Comparison of ENCODE assay signal across 8 mouse cellular contexts in genomic region chr14:11775204-11775603, GRCm38 (mm10).
DNase-seq lines count a peak whose midpoint lies in the region; ATAC-seq and TF ChIP-seq lines count a peak whose summit lies in the region.

No protein-coding gene starts in this region.

- no peaks in the 10 kb centered on the region; the same call in 1 of the 2 replicates for H3K4me1 ChIP-seq in liver, embryonic 16.5 days (ENCODE audit: control insufficient read depth, low read depth, low read length)
- H3K4me1 ChIP-seq in neural tube, embryonic 15.5 days = peaks cover 24% of the 10 kb centered on the region

- no peak for DNase-seq in layer of hippocampus, adult 2 months (ENCODE audit: low spot score in 2 of 2)
- no peak for DNase-seq in layer of hippocampus, adult 9-11 months
- peak; percentile 59 for DNase-seq in embryo, embryonic 10.5 days (ENCODE audit: low spot score)
- DNase-seq in heart, adult 8-10 months (ENCODE audit: low spot score) = peak; percentile 25
- peak; percentile 33 for DNase-seq in kidney, adult 9 months
- DNase-seq in testis, postnatal 10 days (ENCODE audit: low spot score) = no peak

- no peak overlapping the region; the same call in 1 of the 2 replicates for H3K4me3 ChIP-seq in layer of hippocampus, adult 2 months
- no peak overlapping the region for H3K4me3 ChIP-seq in liver, embryonic 16.5 days (ENCODE audit: low read depth, low read length)
- H3K4me3 ChIP-seq in neural tube, embryonic 15.5 days (replicated peaks) = no peak overlapping the region

- H3K9me3 ChIP-seq in liver, embryonic 16.5 days (replicated peaks; ENCODE audit: control insufficient read depth, low read length) = no peaks in the 10 kb centered on the region
- H3K9me3 ChIP-seq in neural tube, embryonic 15.5 days (replicated peaks) = no peaks in the 10 kb centered on the region

- no peak for TF ChIP-seq CTCF in layer of hippocampus, adult 2 months (conservative IDR thresholded peaks at IDR 0.05)

- no peak overlapping the region for H3K4me2 ChIP-seq in liver, embryonic 16.5 days (ENCODE audit: low read depth, low read length)
- peak overlapping the region; percentile 11; the same call in 1 of the 2 replicates for H3K4me2 ChIP-seq in neural tube, embryonic 15.5 days

- no peaks in the 10 kb centered on the region for H3K27me3 ChIP-seq in liver, embryonic 16.5 days (ENCODE audit: control insufficient read depth, insufficient read depth, low read depth, low read length)
- no peaks in the 10 kb centered on the region for H3K27me3 ChIP-seq in neural tube, embryonic 15.5 days (replicated peaks)

- WGBS in liver, embryonic 16.5 days (ENCODE audit: insufficient replicate concordance) = 49% methylated on average over 11 of the region's 11 CpGs
- 18% methylated on average over 11 of the region's 11 CpGs for WGBS in neural tube, embryonic 15.5 days

- no peak overlapping the region for H3K9ac ChIP-seq in liver, embryonic 16.5 days (ENCODE audit: low read depth, low read length)
- no peak overlapping the region for H3K9ac ChIP-seq in neural tube, embryonic 15.5 days (replicated peaks)

- no peaks in the 10 kb centered on the region for H3K36me3 ChIP-seq in liver, embryonic 16.5 days (ENCODE audit: control insufficient read depth, insufficient read depth)
- no peaks in the 10 kb centered on the region for H3K36me3 ChIP-seq in neural tube, embryonic 15.5 days

- peak; percentile 63; the same call in 1 of the 2 replicates for ATAC-seq in liver, embryonic 16.5 days (ENCODE audit: low read depth)
- ATAC-seq in neural tube, embryonic 15.5 days (ENCODE audit: low FRiP score) = no peak

- H3K27ac ChIP-seq in layer of hippocampus, adult 2 months = peak overlapping the region; percentile 82
- peak overlapping the region; percentile 63 for H3K27ac ChIP-seq in liver, embryonic 16.5 days (ENCODE audit: low read length)
- peak overlapping the region; percentile 66 for H3K27ac ChIP-seq in neural tube, embryonic 15.5 days (replicated peaks)

Comparison
In these comparisons a context has a peak if more than half of its experiments do, and no peak if none do; other contexts are left out.
1. DNase-seq: peak in embryo, embryonic 10.5 days (single experiment), heart, adult 8-10 months (single experiment) and kidney, adult 9 months (single experiment); none in layer of hippocampus, adult 2 months (0 of 2), layer of hippocampus, adult 9-11 months (single experiment) and testis, postnatal 10 days (single experiment).
2. Peak in every context shown above with its lines, with median percentiles within 50 percentile points of each other: H3K27ac ChIP-seq.